Mouse (Mus musculus) heart, postnatal 36 days (tissue): ENCODE results near the gene Ptpa. TPM values are rescaled to one million over a fixed set of nuclear protein-coding genes. Genes with fewer than 3 reads are reported as not detected.

Experiments used
- DNase-seq, 2 experiments: peaks; one replicate each; pipeline ENCODE4 v3.0.0; 2021 to 2022
- intact Hi-C: fragments of 180-260 bp; cut with DNase I; formaldehyde crosslinking; loops from one replicate; pipeline ENCODE4 v1.15.1; 2025
- total RNA-seq, 2 experiments: library from RNA; stranded (reverse); gene quantifications; 2 replicates each; pipeline ENCODE4 v1.2.3; 2021

Ptpa gene
- total RNA-seq, 2 experiments from 2014 or later, result 82.9 to 85.1 TPM

DNA sequence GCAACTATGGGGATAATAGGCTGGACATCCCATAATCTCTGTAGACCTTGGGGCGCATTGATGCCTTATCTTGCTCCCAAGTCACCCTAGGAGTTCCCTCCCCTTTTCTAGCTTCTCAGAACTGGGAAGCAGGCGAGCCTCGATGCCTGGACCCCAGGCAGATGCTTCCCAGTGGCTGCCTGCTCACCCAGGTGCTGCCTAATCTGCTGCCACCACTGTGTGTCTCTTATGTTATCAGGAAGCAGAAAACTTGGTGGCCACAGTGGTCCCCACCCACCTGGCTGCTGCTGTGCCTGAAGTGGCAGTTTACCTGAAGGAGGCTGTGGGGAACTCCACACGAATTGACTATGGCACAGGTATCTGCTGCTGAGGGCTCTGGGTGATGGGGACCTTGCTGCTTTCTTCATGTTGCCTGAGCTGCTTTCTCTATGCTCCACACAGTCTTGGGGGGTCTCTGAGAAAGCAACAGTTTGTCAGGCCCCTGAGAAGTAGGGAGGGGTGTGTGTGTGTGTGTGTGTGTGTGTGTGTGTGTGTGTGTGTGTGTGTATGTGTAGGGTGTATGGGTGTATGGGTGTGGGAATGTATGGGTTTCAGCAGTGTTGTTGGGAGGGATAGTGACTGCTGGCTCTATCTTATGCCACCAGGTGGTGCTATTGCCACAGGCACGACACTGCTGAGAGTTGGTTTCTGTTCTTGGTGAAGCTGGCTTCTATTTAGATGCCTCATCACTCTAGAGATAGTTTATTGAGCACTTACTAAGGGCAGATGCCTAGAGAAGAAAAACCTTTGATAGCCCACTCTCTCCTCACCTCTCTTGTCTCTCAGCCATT, 19.7 kb downstream of the Ptpa start:
- DNase-seq, result peak; percentile 74 to 78
- intact Hi-C loops, result loop anchor here (1.0 to 2.0 kb wide), 4 partner anchors 35 to 499 kb away; partner anchors contain the start of gene Cstad

- peak; percentile 59 to 70 for DNase-seq
- intact Hi-C loops, result loop anchor here (1.0 to 2.0 kb wide), 3 partner anchors 34 to 359 kb away; partner anchors contain the start of gene Cstad
These were observed 20.3 kb downstream of the Ptpa start for GRCm38 (mm10) chr2:30436156-30436545.

- intact Hi-C loops, result loop anchor here (1.0 to 2.0 kb wide), 3 partner anchors 33 to 358 kb away; partner anchors contain the start of gene Cstad
- no peak for DNase-seq
These were observed 21.0 kb downstream of the Ptpa start for GRCm38 (mm10) chr2:30436809-30437208.

DNA sequence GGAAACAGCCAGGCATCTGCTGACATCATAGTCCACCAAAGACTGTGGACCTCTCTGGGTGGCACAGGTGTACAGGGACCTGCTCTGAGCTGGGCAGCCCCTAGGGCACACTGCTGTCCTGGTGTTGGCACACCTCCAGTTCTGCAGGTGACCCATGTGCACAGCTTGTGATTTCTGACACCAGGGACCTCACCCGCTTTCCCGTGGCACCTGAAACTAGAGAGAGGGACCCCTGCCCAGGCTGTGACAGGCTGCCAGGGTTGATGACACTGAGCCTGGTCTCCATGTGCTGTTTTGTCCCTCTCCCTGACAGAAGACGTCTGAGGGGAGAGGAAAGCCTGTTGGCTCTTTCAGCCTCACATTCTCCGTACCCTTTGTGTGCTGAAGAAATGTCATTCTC, 22.0 kb downstream of the Ptpa start:
- intact Hi-C loops, result loop anchor here (2.0 kb wide), 2 partner anchors 157 to 357 kb away; partner anchors contain the start of gene Cstad
- no peak for DNase-seq

GRCm38 (mm10) chr2:30439631-30440030, 23.8 kb downstream of the Ptpa start:
- intact Hi-C loops, result loop anchor here (2.0 to 5.0 kb wide), 3 partner anchors 107 to 273 kb away; no protein-coding TSS in a partner anchor
- DNase-seq, result no peak

GRCm38 (mm10) chr2:30440211-30440700, 24.4 kb downstream of the Ptpa start:
- DNase-seq, result peak in 1 of 2 experiments; percentile 34
- intact Hi-C loops, result loop anchor here (2.0 to 5.0 kb wide), 3 partner anchors 107 to 272 kb away; no protein-coding TSS in a partner anchor

GRCm38 (mm10) chr2:30440701-30441517, 25.1 kb downstream of the Ptpa start:
- intact Hi-C loops, result loop anchor here (1.0 to 5.0 kb wide), 4 partner anchors 29 to 271 kb away; no protein-coding TSS in a partner anchor
- peak; percentile 78 to 86 for DNase-seq

DNA sequence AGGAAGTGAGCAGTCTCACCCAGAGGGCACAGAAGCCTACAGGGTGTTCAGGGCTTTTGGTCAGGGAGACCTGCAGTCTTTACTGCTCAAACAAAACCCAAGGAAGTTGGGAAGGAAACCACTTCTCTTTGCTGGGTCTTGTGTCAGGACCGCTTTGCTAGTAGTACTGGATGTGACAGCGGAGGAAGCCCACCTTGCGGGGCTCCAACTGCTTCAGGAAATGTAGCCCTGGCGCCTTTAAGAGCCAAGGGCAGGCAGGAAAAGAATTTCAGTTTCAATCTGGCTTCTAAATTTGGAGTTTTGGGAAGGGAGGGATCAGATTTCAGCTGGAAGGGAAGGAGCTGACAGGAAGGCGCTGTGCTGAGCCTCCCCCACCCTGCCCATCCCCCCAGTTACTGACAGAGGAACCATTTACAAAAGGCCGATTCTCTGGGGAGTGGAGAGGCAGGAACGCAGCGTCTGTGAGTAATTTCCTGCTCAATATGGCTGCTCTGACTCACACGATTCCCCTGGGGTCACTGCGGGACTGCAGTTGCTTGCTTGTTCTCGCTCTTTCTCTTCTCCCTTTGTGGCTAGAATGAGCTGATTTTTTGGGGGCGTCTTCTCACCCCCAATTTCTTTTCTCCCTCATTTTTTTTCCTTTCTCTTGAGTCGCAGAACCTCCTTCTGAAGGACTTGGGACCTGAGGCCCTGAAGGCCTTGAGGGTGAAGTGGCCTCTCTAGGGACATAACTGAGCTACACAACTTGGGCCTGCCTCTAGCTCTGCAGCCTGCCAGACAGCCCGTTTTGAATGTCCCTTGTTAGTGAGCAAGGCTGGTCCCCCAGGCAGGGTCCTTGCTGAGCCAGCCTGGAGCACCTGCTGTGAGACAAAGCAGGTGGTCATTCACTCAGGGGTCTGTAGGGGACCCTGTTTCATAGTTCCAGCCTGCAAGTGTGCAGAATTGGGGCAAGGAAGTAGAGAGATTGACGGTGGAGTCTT, 26.0 kb downstream of the Ptpa start:
- DNase-seq, result peak; percentile 83 to 84
- intact Hi-C loops, result loop anchor here (1.0 to 5.0 kb wide), 4 partner anchors 28 to 270 kb away; no protein-coding TSS in a partner anchor

GRCm38 (mm10) chr2:30442498-30442890, 26.7 kb downstream of the Ptpa start:
- peak in 1 of 2 experiments; percentile 33 for DNase-seq
- intact Hi-C loops, result loop anchor here (5.0 kb wide), 1 partner anchor 270 kb away; no protein-coding TSS in a partner anchor

- peak; percentile 25 to 38 for DNase-seq
- intact Hi-C loops, result loop anchor here (1.0 to 5.0 kb wide), 2 partner anchors 154 to 269 kb away; no protein-coding TSS in a partner anchor
These were observed 27.4 kb downstream of the Ptpa start for GRCm38 (mm10) chr2:30443281-30443680.

DNA sequence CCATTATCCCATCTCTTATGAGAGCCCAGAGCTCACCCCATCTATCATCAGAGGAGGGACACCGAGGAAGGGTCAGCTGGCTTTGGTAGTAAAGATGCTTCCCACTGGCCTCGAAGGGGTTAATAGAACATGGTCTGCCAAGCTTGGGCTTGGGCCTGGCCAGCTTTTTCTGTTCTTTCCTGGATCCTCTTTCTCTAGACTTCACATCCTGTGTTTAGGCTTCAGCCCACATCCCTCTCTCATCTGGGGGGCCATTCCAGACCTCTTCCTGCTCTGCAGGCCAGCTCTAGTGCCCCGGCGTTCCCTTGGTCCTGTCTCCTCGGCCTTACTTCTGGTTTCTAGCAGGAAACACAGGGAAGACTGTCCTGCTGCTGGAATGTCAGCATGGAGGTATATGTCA, 28.2 kb downstream of the Ptpa start:
- no peak for DNase-seq
- intact Hi-C loops, result loop anchor here (5.0 kb wide), 1 partner anchor 268 kb away; no protein-coding TSS in a partner anchor

- intact Hi-C loops, result loop anchor here (5.0 kb wide), 1 partner anchor 268 kb away; no protein-coding TSS in a partner anchor
- no peak for DNase-seq
These were observed 28.6 kb downstream of the Ptpa start for GRCm38 (mm10) chr2:30444450-30444849.

- intact Hi-C loops, result no loop called here
These were observed 29.5 kb downstream of the Ptpa start for GRCm38 (mm10) chr2:30445312-30445711.

DNA sequence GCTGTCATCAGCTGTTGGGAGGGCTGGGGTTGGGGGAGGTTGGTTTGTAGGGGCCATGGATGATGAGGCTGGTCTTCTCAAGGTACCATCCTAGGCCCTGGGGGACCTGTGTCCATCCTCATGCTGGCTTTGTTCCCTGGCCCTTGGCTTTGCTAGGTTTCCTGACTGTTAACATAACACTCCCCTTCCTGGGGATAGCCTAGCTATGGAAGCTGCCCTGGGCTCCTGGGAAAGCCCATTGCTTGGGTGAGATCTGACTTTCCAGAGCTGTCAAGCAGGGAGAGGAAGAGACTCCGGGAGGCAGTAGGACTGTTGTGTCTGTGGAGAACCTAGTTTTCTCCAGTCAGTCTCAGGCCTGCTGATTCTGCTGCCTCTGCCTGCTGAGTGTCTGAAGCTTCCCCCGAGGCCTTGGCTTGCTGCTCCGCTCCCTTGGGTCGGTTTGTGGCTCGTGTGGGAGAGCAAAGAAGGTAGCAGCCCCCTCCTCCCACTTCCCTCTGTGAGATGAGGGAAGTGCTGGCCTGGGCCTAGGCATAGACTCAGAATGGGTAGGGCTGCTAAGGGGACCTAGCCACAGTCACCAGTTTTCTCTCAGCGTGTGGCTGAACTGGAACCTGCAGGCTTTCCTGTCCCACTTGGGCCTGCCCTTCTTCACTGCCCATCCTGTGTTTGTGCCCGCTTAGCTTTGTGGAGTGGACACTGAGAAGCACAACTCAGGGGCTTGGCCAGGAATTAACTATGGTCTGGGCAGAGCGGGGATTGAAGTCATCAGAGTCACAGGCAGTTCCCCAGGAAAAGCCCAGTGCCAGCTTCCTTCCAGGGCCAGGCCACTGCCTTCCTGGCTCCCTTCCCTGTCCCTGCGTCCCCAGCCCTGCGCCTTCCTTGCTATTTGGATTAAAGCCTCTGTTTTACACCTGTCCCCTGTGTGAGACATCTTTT, 31.3 kb downstream of the Ptpa start:
- peak; percentile 42 to 44 for DNase-seq
- intact Hi-C loops, result loop anchor here (2.0 kb wide), 1 partner anchor 22 kb away; no protein-coding TSS in a partner anchor

More at GRCm38 (mm10) chr2:30445312-30445711, 29.5 kb downstream of the Ptpa start:
- DNase-seq, result peak; percentile 34 to 43

- no peak for DNase-seq
- intact Hi-C loops, result no loop called here
These were observed 32.5 kb downstream of the Ptpa start for GRCm38 (mm10) chr2:30448371-30448770.

DNA sequence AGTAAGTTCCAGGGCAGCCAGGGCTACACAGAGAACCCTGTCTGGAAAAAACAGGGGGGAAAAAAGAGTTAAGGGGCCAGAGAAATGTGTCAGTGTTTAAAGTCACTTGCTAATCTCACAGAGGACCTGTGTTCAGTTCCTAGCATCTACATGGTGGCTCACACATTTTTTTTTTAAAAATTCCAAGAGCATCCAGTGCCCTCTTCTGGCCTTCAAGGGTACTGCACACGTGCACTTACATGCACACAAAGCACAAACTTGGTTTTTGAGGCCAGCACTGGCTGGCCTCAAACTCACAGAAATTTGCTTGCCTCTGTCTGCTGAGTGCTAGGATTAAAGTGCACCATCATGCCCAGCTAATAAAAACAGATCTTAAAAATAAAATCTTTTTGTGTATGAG, 34.7 kb downstream of the Ptpa start:
- intact Hi-C loops, result no loop called here
- DNase-seq, result no peak

GRCm38 (mm10) chr2:30451525-30451924, 35.7 kb downstream of the Ptpa start:
- DNase-seq, result no peak
- intact Hi-C loops, result no loop called here

- no peak for DNase-seq
- intact Hi-C loops, result no loop called here
These were observed 37.7 kb downstream of the Ptpa start for GRCm38 (mm10) chr2:30453570-30453969.
